Mouse (Mus musculus) liver (tissue): ENCODE measurements around the gene Ubxn11.
A peak's percentile ranks its signal among the peaks of the same experiment; 100 is the strongest.

Source experiments
- DNase-seq: peaks from one replicate; pipeline ENCODE4 v3.0.0-alpha.2; 2020; ENCODE audit warnings: mixed read lengths

The Ubxn11 gene

DNA sequence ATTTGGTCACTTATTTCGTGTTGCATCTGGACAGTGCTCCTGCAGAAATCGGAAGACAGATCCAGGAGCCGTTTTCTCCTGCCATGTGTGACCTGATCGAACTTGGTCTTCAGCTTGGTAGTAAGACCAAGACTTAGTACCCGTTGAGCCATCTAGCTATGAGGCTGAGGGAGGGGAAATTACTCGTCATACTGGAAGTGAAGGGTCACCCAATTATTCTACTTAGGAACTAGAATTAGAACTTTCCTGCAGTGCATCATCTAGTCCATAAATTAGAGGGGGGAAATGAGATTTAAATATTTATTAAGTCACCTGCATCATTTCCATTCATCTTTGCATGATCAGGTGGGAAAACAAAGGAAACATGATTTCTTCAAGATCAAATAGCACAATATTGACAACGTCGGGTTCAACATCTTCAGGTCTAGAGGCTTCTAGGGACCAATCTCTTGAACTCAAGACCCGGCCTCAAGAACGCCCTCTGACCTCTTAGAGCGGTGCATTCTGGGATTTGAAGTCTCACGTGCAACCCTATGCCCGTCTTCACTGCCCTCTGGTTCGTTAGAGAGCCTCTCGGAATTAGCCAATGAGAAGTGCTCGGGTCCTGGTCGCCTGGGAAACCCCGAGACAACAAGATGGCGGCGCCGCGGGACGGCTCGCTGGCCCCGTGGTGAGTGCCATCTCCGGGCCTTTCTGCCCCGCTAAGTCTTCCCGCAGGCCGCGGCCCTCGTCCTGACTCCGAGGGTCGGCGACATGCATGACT lies at the start of gene Ubxn11:
Ubxn11 (plus strand) TSS at position 592 of the 763 bp plus-strand sequence.
- DNase-seq, result peak; percentile 84

DNA sequence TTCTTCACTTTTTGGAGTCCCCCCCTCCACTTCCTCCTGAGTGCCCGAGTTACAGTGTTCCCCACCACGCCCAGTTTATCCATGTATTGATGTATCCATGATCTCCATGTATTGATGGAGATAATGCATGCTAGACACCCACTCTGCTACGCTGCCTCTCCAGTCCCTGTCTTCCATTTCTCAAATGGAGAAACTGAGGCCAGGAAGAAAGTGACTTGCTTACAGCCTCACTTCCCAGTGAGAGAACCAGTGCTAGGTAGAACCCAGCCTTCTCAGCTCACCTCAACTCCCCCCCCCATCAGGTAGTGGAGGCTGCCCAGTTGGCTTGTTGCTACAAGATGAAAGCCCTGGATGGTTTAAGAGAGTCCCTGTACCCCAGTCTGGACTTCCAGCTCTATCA lies 48.8 kb upstream of the Ubxn11 start, which contains the start of gene Zfp683:
Zfp683 (plus strand) TSS at position 301 of the 400 bp plus-strand sequence.
- DNase-seq, result no peak

DNA sequence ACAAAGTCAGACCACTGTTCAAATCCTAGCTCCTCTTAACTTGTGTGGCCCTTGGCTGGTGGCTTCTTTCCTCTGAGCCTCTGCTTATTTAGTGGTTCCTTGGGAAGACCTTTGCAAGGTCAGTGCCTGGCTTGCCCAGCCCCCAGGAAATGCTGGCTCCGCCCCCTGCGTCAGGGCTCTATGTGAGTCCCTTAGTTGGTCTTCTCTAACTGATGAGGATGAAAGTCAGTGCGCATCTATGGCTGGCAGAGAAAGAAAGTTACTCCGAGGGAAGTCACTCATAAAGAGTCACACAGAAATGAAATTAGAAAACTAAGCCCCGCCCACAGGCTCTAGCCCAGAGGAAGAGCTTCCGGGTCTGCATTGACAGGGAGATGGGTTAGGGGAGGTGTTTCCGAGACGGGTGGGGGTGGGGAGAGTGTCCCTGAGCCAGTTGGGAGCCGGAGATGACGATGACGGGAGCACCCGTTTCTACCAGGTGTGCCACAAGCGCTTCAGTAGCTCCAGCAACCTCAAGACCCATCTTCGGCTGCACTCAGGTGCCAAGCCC lies 44.1 kb upstream of the Ubxn11 start:
- no peak for DNase-seq

DNA sequence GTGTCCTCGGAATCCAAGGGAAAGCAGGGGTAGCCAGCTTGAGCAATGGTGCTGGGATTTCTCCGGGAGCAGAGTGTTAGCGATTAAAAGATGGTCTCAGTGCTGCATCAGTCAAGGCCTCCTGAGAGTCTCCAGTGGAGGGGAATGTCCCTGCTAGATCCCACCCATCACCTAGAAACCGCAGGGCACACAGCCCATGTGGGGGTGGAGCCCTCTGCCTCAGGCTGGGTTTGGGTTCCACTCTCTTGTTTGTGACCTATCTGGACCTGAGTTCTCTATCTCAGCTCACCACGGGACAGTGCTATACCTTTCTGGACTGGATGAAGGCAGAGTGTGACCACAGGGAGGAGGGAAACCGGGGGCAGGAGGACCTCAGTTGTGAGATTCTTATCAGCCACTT lies 43.5 kb upstream of the Ubxn11 start:
- no peak for DNase-seq

DNA sequence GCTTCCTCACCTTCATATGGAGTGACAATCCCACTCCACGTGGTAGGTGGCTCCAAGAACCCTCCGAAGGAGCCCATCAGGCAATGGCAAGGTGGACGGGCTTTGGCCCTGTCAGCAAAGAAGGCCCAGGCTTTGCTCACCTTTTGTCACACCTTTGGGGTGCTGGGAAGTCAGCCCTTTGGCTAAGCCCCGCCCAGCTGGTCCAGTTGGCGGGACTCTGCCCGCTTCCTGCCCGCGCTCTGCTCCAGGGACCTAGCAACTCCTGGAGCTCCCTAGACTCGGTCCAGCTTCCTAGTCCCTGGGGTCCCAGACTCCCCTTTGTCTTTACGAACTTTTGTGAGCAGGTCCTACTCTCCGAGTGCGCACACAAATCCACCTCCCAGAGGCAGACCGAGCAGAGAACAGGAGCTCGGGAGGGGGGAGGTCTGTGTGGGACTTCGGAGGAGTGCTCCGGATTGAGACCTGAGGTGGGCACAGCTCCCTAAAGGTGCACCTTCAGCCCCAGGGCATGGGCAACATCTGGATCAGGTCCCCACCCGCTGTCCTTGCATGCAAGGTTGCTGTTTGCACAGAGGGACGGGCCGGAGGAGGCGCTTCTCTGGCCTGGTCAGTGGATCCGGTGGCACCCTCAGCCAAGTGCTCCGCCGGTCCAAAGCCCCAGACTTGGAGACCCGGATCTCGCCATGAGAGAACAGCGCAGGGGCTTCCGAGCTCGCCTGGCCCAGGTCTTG lies 42.1 kb upstream of the Ubxn11 start, which contains the start of gene Crybg2:
Crybg2 (plus strand) TSS at position 681 of the 731 bp plus-strand sequence.
- DNase-seq, result no peak

DNA sequence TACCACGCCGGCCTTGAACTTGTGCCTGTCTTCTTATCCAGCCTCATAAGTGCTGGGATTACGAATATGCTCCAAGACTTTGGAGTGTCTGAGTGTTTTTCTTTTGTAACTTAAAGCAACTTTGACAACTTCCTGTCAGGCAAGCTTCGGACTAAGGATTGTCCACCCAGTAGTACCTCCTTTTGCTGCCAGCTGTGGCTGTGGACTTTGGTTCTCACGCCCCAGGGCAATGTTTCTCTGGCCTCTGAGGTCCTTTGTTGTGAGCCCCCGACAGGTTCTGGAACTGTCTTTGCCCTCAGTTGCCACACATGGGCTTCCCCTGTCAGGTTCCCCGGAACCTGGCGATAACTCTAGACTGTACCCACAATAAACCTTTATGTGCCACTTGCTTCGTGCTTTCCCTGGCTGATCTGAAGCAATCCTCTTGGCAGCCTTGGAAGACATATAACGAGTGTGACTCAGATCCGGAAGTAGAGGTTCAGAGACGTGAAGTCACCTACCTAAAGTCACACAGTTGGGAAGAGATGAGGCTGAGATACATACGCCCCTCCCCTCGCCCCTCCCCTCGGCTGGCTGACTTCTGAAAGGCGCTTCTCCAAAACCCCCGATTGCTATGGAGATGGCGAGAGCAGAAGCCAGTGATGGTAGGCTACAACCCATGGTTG lies 41.1 kb upstream of the Ubxn11 start:
- DNase-seq, result no peak

DNA sequence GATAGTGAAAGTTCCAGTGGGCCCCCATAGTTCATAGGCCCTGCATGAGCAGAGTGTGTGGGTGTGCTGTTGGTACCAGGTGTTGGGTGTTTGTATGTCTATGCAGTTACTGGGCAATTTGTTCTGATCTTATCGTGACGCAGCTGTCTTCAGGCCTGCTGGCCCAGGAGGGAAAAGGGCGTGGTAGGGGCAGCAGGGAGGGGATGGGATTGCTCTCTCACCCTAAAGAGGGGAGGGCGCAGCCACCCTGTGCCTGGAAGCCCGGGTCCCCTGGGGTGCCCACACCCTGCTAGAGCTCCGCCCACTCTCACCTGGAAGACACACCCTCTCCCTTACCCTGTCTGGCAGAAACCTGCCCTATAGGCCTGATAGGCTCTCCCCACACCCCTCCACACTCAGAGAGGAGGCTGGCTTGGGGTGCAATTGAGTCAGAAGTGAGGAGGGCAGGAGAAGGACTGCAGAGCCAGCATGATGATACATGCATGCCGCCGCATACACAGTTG lies 40.4 kb upstream of the Ubxn11 start:
- DNase-seq, result no peak

DNA sequence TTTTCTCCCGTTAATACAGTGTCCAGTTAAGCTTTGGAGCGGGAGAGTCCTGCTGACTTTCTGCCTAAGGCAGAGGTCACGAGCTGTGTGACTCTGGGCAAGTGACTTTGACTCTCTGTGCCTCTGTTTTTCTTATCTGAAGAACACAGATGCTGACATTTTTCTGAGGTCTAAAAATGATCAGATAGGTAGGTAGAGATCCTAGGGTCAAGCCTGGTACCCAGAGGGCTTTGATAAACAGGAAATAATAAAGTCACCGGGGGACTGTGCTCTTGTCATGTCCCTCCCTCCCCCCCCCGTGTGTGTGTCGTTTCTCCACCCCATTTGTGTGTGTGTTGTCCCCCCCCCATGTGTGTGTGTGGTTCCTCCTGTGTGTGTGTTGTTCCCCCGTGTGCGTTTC lies 39.8 kb upstream of the Ubxn11 start:
- no peak for DNase-seq

DNA sequence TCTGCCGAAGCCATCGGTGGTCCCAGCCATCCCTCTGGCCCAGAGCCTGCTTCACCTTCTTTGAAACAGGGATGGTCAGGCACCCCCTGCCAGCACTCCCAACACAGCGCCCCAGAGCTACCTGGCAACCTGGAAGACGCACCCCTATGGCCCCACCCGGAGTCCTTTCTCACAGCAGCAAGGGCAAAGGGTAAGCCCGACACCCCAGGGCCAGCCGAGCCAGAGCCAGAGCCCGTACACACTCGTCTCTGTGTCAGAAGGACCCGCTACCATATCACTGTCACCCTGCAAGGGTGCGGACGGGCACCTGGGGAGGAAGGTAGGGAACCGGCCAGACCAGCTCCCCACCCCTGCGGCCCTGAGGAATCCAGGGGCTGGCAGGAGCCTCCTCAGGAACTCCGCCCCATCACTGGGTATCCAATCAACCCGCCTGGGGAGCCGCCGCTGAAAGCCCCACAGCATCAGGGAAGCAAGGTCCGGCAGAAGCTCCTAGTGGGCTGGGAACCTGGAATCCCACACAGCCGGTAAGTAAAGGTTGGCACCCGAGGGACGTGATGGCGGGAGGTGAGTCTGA lies 36.9 kb upstream of the Ubxn11 start:
- DNase-seq, result no peak

DNA sequence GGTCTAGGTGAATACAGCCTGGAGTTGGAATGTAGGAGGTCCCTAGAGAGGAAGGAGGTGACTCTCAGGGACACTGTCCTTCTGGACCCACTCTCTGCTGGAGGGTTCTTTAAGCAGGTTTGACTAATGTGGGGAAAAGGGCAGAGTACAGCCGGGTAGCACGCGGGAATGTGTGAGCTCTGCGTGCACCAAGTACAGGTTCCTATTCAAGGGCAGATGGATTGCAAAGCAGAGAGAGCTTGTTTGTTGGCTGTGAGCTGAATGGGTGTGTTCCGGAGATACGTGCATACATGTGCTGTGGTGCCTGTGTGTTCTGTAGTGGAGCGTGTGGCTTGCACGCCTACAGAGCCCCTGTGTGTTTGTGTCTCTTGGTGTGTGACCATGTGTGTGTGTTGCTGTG lies 35.0 kb upstream of the Ubxn11 start:
- DNase-seq, result no peak

DNA sequence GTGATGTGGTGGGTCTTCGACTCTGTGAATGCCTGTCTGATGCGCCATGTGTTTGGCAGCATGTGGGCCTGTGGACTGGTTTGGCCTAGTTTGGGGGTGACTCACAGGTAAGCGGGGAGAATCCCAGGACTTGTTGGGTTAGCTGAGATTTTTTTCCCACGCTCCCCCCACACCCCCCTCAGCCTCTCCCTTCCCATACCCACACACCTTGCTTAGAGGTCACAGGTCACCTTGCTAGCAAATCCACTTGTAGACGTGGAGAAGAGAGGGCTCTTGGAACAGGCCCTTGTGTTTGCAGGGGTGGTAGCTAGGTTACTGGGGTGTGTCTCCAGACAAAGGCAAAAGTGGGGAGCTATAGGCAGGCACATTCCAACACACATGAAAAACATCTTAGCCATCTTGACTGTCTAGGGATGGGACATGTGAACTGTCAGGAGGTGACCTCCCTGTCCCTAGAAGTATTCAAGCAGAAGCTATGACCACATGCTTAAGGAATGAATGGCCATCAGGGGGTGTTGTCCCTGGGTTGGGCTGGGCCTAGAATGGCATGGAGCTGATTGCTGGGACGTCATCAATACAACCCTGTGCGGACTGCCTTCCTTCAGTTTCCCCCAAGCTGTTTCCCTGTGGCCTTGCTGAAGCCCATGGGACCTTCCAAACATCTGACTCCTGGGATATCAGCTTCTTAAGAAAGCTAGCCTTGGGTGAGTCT lies 34.4 kb upstream of the Ubxn11 start:
- no peak for DNase-seq

DNA sequence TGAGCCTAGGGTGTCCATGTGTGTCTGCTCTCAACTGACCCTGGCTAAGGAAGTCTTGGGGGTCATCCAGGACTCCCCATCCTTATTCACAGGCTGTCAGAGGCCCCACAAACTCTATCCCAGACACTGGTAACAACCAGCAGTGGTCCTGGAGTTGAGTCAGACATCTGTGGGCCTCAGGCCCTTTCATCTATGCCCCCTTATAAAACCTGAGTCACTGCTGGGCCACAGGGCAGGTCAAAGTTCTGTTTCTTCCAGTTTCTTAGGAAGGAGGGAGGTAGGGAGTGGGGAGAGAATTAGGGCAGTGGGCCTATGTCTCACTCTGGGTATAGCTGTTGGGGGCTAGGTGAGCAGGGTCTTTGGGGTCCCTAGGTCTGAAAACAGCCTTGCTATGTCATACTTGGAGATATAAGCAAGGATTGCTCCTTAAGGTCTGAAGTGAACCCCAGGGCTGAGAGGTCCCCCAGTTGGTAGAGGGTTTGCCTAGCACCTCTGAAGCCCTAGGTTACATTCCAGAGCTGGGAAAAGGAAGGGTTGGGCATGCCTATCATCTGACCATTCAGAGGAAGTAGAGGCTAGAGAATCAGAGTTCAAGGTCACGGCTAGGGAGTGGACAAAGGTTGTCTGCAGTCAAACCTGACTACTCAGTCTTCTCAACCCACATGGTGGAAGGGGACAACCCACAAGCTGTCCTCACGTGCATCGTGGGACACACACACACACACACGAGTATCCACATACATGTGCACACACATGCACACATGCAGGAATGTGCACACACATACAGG lies 33.4 kb upstream of the Ubxn11 start:
- no peak for DNase-seq

DNA sequence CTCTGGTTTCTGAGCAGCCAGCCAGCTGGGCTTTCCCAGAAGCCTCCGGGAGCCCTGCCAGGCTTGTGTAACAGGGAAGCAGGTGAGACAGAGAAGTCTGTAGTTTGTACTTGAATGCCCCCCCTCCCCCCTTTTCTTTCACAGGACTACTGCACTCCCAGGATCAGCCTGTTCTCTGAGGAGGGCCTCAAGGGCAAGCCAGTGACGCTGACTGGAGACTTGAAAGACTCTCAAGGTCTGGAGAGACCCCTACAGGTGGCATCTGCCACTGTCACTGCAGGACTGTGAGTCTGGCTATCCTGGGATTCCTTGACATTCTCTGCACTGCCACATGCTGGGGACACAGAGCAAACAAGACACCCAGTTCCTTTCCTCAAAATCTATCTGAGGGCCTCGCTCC lies 23.7 kb upstream of the Ubxn11 start:
- DNase-seq, result peak; percentile 57

DNA sequence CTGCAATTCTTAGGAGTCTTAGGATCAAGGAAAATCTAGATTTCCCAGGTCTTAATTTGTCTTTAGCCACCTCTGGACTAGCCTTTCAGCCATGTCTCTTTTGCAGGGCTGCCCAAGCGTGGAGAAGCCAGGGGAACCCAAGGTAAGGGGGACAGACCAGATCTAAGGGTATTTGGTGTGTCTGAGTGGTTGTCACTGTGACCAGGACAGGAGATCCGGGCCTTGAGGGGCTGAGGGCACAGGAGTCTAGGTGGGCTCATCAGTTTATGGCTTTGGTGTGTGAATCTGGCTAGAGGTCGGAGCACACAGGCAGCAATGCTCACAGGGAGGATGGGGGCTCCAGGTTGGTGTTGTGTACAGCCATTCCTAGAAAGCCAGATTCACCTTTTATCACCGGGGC lies 21.7 kb upstream of the Ubxn11 start:
- DNase-seq, result no peak

DNA sequence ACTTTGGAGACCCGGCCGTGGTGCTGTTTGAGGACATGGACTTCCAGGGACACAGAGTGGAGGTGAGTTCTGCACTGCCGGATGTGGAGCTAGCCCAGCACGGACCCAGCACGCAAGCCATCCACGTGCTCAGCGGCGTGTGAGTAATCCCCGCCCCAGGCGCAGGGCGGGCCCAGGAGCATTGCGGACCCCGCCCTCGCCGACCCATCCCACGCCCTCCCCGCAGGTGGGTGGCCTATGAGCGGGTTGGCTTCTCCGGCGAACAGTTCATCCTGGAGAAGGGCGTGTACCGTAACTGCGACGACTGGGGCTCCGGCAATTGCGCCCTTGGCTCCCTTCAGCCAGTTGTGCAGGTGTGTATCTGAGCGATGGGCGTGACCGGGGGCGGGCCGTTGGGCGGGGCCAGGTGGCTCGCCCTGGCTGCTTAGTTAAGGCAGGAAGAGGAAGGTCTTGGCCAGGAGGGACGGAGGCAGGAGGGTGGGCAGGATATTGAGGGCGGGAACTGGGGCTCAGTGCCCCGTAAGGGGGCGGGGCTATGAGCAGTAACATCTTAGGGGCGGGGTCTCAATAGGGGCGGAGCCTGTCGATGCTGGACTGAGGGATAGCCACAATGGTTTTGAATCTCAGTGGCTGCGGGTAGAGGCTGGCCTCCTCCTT lies 20.5 kb upstream of the Ubxn11 start:
- peak; percentile 85 for DNase-seq

DNA sequence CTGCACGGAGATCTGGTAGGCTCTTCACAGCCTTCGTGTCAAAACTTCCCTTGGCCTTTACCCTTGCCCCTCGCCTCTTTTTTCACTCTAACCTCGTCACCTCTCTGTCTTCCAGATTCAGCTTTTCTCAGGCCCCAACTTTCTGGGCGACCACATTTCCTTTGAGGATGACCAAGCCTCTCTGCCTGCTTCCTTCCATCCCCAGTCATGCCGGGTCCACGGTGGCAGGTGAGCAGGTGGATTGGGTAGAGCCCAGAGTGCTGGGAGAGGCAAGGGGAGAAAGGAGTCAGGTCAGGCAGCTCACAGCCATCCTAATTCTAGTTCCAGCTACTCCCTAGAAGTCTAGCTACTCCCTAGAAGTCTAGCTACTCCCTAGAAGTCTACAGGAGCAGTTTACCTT lies 19.9 kb upstream of the Ubxn11 start:
- DNase-seq, result no peak

DNA sequence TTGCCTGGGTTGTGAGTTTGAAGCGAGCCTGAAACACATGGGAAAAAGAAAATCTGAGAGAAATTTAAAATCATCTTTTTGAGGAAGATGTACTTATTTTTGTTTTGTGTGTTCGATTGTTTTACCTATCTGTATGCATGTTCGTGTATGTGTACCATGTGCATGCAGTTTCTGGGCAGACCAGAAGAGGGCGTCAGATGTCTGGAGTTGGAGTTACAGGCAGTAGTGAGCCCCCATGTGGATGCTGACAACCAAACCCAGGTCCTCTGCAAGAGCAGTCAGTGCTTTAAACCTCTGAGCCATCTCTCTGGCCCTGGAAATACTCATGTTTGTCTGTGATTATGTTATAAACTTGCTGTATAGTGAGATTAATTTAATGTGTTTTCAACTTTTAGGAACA lies 17.4 kb upstream of the Ubxn11 start:
- no peak for DNase-seq

DNA sequence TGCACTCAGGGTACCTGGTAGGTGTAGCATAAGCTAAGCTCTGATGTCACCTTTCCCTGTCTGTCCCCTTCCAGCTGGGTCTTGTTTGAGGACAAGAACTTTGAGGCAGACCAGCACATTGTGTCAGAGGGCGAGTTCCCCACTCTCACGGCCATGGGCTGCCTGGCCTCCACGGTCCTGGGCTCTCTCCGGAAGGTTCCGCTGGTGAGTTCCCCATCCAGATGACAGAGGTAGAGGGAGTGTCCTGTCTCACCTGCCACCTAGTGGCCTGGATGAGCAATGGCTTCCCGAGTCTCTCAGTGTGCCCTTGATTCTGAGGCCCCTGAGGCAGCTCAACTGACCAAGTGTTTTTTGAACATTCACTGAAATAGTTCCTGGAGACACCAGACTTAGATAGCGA lies 15.0 kb upstream of the Ubxn11 start:
- DNase-seq, result peak; percentile 42

DNA sequence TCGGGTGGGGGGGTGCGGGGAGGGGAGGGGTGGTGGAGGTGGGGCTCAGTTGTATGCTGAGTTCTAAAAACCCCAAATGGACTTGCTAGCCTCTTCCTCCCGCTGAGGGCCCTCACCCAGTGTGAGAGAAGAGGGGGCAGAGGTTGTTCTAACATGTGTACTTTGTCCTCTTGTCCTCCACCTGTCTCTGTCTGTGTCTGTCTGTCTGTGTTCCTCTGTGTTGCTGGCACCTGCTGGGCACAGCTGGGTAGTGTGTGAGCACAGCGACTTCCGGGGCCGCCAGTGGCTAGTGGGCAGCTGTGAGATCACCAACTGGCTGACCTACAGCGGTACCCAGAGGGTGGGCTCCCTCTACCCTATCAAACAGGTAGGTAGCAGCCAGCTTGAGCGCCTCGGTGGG lies 13.3 kb upstream of the Ubxn11 start:
- no peak for DNase-seq

DNA sequence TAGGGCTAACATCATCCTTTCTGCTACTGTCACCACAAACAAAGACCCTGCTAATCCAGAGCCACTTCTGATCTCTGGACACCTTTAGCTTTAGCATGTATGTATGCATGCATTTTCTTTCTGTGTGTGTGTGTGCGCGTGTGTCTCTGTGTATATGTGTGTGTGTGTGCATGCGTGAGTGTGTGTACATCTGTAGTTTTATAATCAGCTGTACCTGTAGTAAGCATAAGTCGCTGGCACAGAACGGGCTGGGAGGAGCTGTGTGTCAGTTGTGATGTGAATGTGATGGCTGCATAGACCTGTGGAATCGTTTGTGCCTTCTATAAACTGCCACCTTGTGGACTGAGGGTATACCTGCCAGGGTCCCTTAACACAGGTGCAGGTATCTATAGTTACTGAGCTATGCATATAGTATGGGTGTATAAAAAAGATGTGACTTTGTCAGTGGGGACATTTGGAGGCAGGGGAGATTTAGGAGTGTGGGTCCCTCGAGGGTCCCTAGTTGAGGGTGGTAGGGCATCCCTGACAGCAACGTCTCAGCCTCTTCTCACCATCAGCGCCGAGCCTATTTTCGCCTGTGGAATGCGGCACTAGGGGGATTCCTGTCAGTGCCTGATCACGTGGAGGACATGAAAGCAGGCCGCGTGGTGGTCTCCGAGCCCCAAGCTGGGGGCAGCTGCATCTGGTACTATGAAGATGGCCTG lies 11.7 kb upstream of the Ubxn11 start:
- no peak for DNase-seq
